Comparison of ENCODE assay signal across 26 mouse cellular contexts in genomic region chr17:84729140-84729539, GRCm38 (mm10). TPM values are rescaled to one million over a fixed set of nuclear protein-coding genes. Genes with fewer than 3 reads are reported as not detected.
"Had no signal": no experiment of that assay in that cellular context is flagged by ENCODE, and none has a peak within 500 bp of the region (broad histone marks: within the 10 kb centered on the region; RNA-seq: fewer than 3 reads in every experiment).

No protein-coding gene starts in this region.

- H3K9ac ChIP-seq: kidney, embryonic 15.5 days; lung, embryonic 15.5 days; midbrain, embryonic 12.5 days; midbrain, embryonic 15.5 days; neural tube, embryonic 13.5 days had no signal

- H3K4me1 ChIP-seq: kidney, embryonic 15.5 days; lung, embryonic 15.5 days; midbrain, embryonic 12.5 days; midbrain, embryonic 15.5 days; neural tube, embryonic 13.5 days had no signal

- H3K9me3 ChIP-seq: kidney, embryonic 15.5 days; lung, embryonic 15.5 days; midbrain, embryonic 12.5 days; midbrain, embryonic 15.5 days; neural tube, embryonic 13.5 days had no signal

- H3K27ac ChIP-seq: kidney, embryonic 15.5 days; left cerebral cortex, adult 2 months; lung, embryonic 15.5 days; midbrain, embryonic 12.5 days; midbrain, embryonic 15.5 days; neural tube, embryonic 13.5 days had no signal

- H3K27me3 ChIP-seq: kidney, embryonic 15.5 days; lung, embryonic 15.5 days; midbrain, embryonic 12.5 days; midbrain, embryonic 15.5 days; neural tube, embryonic 13.5 days had no signal

- ATAC-seq: intestine, postnatal 0 days; midbrain, embryonic 15.5 days had no signal

- H3K4me2 ChIP-seq: kidney, embryonic 15.5 days; lung, embryonic 15.5 days; midbrain, embryonic 12.5 days; midbrain, embryonic 15.5 days; neural tube, embryonic 13.5 days had no signal

- DNase-seq: kidney, adult 8-10 months; kidney, postnatal 10 days; kidney, postnatal 36 days; layer of hippocampus, postnatal 36 days; lung, adult 18-20 months; lung, postnatal 10 days; lung, postnatal 4 days; retina, postnatal 1 day; thymus, adult 18-20 months; thymus, postnatal 36 days had no signal

- H3K4me3 ChIP-seq: kidney, embryonic 15.5 days; left cerebral cortex, adult 2 months; lung, embryonic 15.5 days; midbrain, embryonic 12.5 days; midbrain, embryonic 15.5 days; myocyte; neural tube, embryonic 13.5 days had no signal

RNA-seq across cellular contexts. Expression of gene Abcg5, which starts 46.3 kb away (rescaled TPM):
- total RNA-seq: layer of hippocampus, adult 18-20 months; layer of hippocampus, postnatal 36 days; left cerebral cortex, adult 2 months; left cerebral cortex, postnatal 10 days; megakaryocyte progenitor cell, adult 5-6 weeks; megakaryocyte-erythroid progenitor cell, adult 5-6 weeks; monocyte, adult 5-6 weeks; neutrophil, adult 5-6 weeks had no signal
- polyA plus RNA-seq: myocyte had no signal

RNA-seq across cellular contexts. Expression of gene Abcg8, which starts 53.0 kb away (rescaled TPM):
- total RNA-seq: layer of hippocampus, adult 18-20 months; layer of hippocampus, postnatal 36 days; left cerebral cortex, adult 2 months; left cerebral cortex, postnatal 10 days; left cerebral cortex, postnatal 36 days; megakaryocyte progenitor cell, adult 5-6 weeks; megakaryocyte-erythroid progenitor cell, adult 5-6 weeks; monocyte, adult 5-6 weeks; neutrophil, adult 5-6 weeks had no signal
- polyA plus RNA-seq: intestine, embryonic 14.5 days; lung, embryonic 15.5 days; midbrain, embryonic 15.5 days; neural tube, embryonic 13.5 days had no signal
